Mouse (Mus musculus) embryonic facial prominence, embryonic 14.5 days (tissue): ENCODE results near the gene Zfp335. TPM values are rescaled to one million over a fixed set of nuclear protein-coding genes. Genes with fewer than 3 reads are reported as not detected.

ENCODE experiments used
- ATAC-seq: fragments of 200-750 bp; cut with Nextera tagmentation; 2 replicates; pipeline ENCODE4 v1.8.0; 2017; ENCODE audit warnings: low read depth, moderate number of reproducible peaks, moderate TSS enrichment
- DNase-seq: peaks from one replicate; pipeline ENCODE4 v3.0.0-alpha.2; 2015; ENCODE audit warnings: low spot score
- H3K27ac ChIP-seq: fragments of 300-500 bp; sonication (generic); replicated peaks from 2 replicates; pipeline ENCODE4 v1.5.1; 2014; ENCODE audit warnings: low read depth, mild to moderate bottlenecking, low read length, moderate library complexity
- H3K27me3 ChIP-seq: fragments of 300-500 bp; sonication (generic); replicated peaks from 2 replicates; pipeline ENCODE4 v1.6.1; 2014; ENCODE audit warnings: low read length; ENCODE audit not compliant: control insufficient read depth, insufficient read depth
- H3K36me3 ChIP-seq: fragments of 300-500 bp; sonication (generic); 2 replicates; pipeline ENCODE4 v1.6.1; 2014; ENCODE audit warnings: low read length, mixed read lengths; ENCODE audit not compliant: control insufficient read depth, insufficient read depth
- H3K4me1 ChIP-seq: fragments of 300-500 bp; sonication (generic); 2 replicates; pipeline ENCODE4 v1.6.1; 2014; ENCODE audit warnings: antibody characterized with exemption, low read length; ENCODE audit not compliant: control insufficient read depth, insufficient read depth
- H3K4me2 ChIP-seq: fragments of 300-500 bp; sonication (generic); 2 replicates; pipeline ENCODE4 v1.6.1; 2014; ENCODE audit warnings: low read depth, mild to moderate bottlenecking, low read length, moderate library complexity, mixed read lengths
- H3K4me3 ChIP-seq: fragments of 300-500 bp; sonication (generic); 2 replicates; pipeline ENCODE4 v1.5.1; 2014; ENCODE audit warnings: low read depth, mild to moderate bottlenecking, low read length
- H3K9ac ChIP-seq: fragments of 300-500 bp; sonication (generic); 2 replicates; pipeline ENCODE4 v1.6.1; 2014; ENCODE audit warnings: low read depth, mild to moderate bottlenecking, low read length, moderate library complexity, mixed read lengths
- H3K9me3 ChIP-seq: fragments of 300-500 bp; sonication (generic); 2 replicates; pipeline ENCODE4 v1.6.1; 2016; ENCODE audit warnings: low read length; ENCODE audit not compliant: control insufficient read depth
- WGBS: fragments of 180-500 bp; shearing (Covaris S2); extraction: QIAGEN DNeasy Blood & Tissue Kit; methylation state at CpG from one replicate; pipeline ENCODE4 v1.1.7; 2014; 5-methylcytosine and 5-hydroxymethylcytosine counted together
- polyA plus RNA-seq: library from polyadenylated mRNA; unstranded; fragments of >200 nt; fragmentation: Nextera tagmentation; extraction: Ambion mirVana; gene quantifications from 2 replicates; pipeline ENCODE4 v1.2.1, GENCODE M21; 2014

Zfp335 gene
- polyA plus RNA-seq, 1 experiment from 2014 or later: 11.9 TPM

GRCm38 (mm10) chr2:164850061-164850460, 61.5 kb downstream of the Zfp335 start:
- Histone ChIP-seq H3K27ac (no peak overlapping the region), H3K36me3 (peaks cover 8% of the 10 kb centered on the region; the same call in 1 of the 2 replicates), H3K27me3 (peaks cover 7% of the 10 kb centered on the region), H3K9me3 (no peaks in the 10 kb centered on the region), H3K4me3 (no peak overlapping the region), H3K4me2 (no peak overlapping the region), H3K4me1 (no peaks in the 10 kb centered on the region), H3K9ac (no peak overlapping the region)
- no peak for DNase-seq
- no peak for ATAC-seq
- 71% methylated on average over 8 of the region's 8 CpGs for WGBS

GRCm38 (mm10) chr2:164845782-164846181, 65.8 kb downstream of the Zfp335 start:
- Histone ChIP-seq H3K9me3 (no peaks in the 10 kb centered on the region), H3K36me3 (peaks cover 6% of the 10 kb centered on the region), H3K4me3 (no peak overlapping the region), H3K4me2 (no peak overlapping the region), H3K27me3 (no peaks in the 10 kb centered on the region), H3K9ac (no peak overlapping the region), H3K4me1 (no peaks in the 10 kb centered on the region), H3K27ac (no peak overlapping the region)
- no peak for DNase-seq
- WGBS: 55% methylated on average over 3 of the region's 3 CpGs
- ATAC-seq: no peak

Other genes starting within 250 kb of the Zfp335 start
- not detected in 2 replicates for gene Wfdc11, start 237.7 kb downstream of the Zfp335 start, polyA plus RNA-seq
- 0.21 TPM in 1 of 2 replicates, not detected in the other for gene Wfdc13, start 226.7 kb downstream of the Zfp335 start, polyA plus RNA-seq
- gene Spint4, start 213.3 kb downstream of the Zfp335 start, polyA plus RNA-seq: not detected in 2 replicates
- gene Spint5, start 196.5 kb downstream of the Zfp335 start, polyA plus RNA-seq: not detected in 2 replicates
- gene Wfdc3, start 165.8 kb downstream of the Zfp335 start, polyA plus RNA-seq: 0.53 and 1.1 TPM in 2 replicates
- 60.9 and 63.0 TPM in 2 replicates for gene Dnttip1, start 165.8 kb downstream of the Zfp335 start, polyA plus RNA-seq
- gene Ube2c, start 141.9 kb downstream of the Zfp335 start, polyA plus RNA-seq: 229 and 276 TPM in 2 replicates
- 799 and 1,279 TPM in 2 replicates for gene Tnnc2, start 131.8 kb downstream of the Zfp335 start, polyA plus RNA-seq
- 27.9 and 28.3 TPM in 2 replicates for gene Snx21, start 125.9 kb downstream of the Zfp335 start, polyA plus RNA-seq
- 12.6 and 13.8 TPM in 2 replicates for gene Acot8, start 106.9 kb downstream of the Zfp335 start, polyA plus RNA-seq
- gene Zswim3, start 106.7 kb downstream of the Zfp335 start, polyA plus RNA-seq: 6.0 and 6.4 TPM in 2 replicates
- 15.1 and 15.7 TPM in 2 replicates for gene Zswim1, start 89.1 kb downstream of the Zfp335 start, polyA plus RNA-seq
- not detected in 2 replicates for gene Spata25, start 83.2 kb downstream of the Zfp335 start, polyA plus RNA-seq
- 140 and 154 TPM in 2 replicates for gene Ctsa, start 78.9 kb downstream of the Zfp335 start, polyA plus RNA-seq
- 8.3 and 9.1 TPM in 2 replicates for gene Neurl2, start 78.3 kb downstream of the Zfp335 start, polyA plus RNA-seq
- gene Pltp, start 54.0 kb downstream of the Zfp335 start, polyA plus RNA-seq: 50.1 and 55.1 TPM in 2 replicates
- gene Pcif1, start 32.5 kb downstream of the Zfp335 start, polyA plus RNA-seq: 56.9 and 62.8 TPM in 2 replicates
- 33.7 and 52.0 TPM in 2 replicates for gene Mmp9, start 29.0 kb upstream of the Zfp335 start, polyA plus RNA-seq
- gene Slc12a5, start 49.0 kb upstream of the Zfp335 start, polyA plus RNA-seq: 0.56 and 1.1 TPM in 2 replicates
- 48.7 and 53.2 TPM in 2 replicates for gene Ncoa5, start 123.1 kb upstream of the Zfp335 start, polyA plus RNA-seq
- 4.2 and 6.4 TPM in 2 replicates for gene Cd40, start 143.9 kb upstream of the Zfp335 start, polyA plus RNA-seq
- not detected in 2 replicates for gene 1700025C18Rik, start 179.0 kb upstream of the Zfp335 start, polyA plus RNA-seq